Mouse (Mus musculus): ENCODE data around the gene Atf3. TPM values are rescaled to one million over a fixed set of nuclear protein-coding genes. Genes with fewer than 3 reads are reported as not detected.

The Atf3 gene
- total RNA-seq (2023): 100 to 1,000 TPM; 289 to 350 TPM

GRCm38 (mm10) chr1:191217939-191218338 is at the start of gene Atf3:
Gene Atf3 (minus strand): TSS chr1:191218039.

GRCm38 (mm10) chr1:191164717-191165116 is 53.1 kb downstream of the Atf3 start, which contains the start of gene Fam71a:
Gene Fam71a (minus strand): TSS chr1:191164817.

Other genes with a start within 250 kb of the Atf3 start
- not detected for gene Vash2, start 238.7 kb downstream of the Atf3 start, total RNA-seq (2023)
- 10 to 100 TPM; 39.5 to 39.9 TPM for gene Flvcr1, start 191.9 kb downstream of the Atf3 start, total RNA-seq (2023)
- gene Spata45, start 181.4 kb downstream of the Atf3 start, total RNA-seq (2023): not detected
- 10 to 100 TPM in 1 of 2 experiments, 1 to 10 TPM in 1; 9.5 to 13.2 TPM for gene Tatdn3, start 155.1 kb downstream of the Atf3 start, total RNA-seq (2023)
- gene Nsl1, start 155.0 kb downstream of the Atf3 start, total RNA-seq (2023): 10 to 100 TPM in 1 of 2 experiments, 1 to 10 TPM in 1; 8.7 to 10.3 TPM
- 1 to 10 TPM; 1.3 to 3.8 TPM for gene Batf3, start 120.2 kb downstream of the Atf3 start, total RNA-seq (2023)
- gene Fam71a, start 53.2 kb downstream of the Atf3 start, total RNA-seq (2023): 1 to 10 TPM in 1 of 2 experiments, under 1 TPM in 1; 0.88 to 2.5 TPM
- gene Nenf, start 100.2 kb upstream of the Atf3 start, total RNA-seq (2023): 1 to 10 TPM; 6.9 to 8.2 TPM
- gene Tmem206, start 107.9 kb upstream of the Atf3 start, total RNA-seq (2023): 1 to 10 TPM; 3.1 to 4.7 TPM
- gene Ppp2r5a, start 185.2 kb upstream of the Atf3 start, total RNA-seq (2023): 100 to 1,000 TPM; 327 to 351 TPM

Measured in neutrophil, adult 59 days (primary cell).